Mouse (Mus musculus) frontal cortex, postnatal 10 days (tissue): ENCODE measurements around the gene Ctf1.

Source experiments
- DNase-seq, 2 experiments: peaks; one replicate each; pipeline ENCODE4 v3.0.0; 2022; ENCODE audit warnings: low spot score in 2 of 2, mixed read lengths in 1 of 2

Gene Ctf1

DNA sequence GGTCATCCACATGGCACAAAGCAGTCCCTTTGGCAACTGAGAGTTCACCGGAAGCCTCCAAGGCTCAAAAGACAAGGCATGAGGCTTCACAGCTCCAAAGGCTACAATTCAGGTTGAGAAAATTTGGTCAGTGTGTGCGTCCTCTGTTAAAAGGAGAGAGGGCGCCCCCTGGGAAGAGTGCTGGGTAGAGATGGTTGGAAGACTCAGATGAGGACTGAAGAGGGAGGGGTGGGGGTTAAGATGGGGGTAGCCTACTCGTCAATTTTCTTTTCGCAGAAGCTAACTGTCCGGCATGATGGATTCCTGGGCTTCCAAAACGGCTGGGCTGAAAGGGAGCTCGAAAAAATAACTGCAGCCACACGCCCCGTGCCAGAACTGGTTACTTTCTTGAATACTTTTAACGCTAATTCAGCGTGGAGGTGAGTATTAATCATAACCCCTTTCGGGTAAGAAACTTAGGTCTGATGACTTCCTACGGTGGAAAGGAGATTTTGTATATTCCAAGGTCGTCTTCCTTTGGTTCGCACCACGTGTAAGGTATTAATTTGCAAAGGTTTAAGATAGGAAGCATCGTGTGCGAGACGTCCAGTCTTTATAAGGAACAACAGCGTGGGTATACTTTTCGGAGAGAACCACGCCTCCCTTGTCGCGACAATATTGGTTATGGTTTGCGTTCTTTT is 32.0 kb downstream of the Ctf1 start, which contains the start of gene Fbxl19:
Gene Fbxl19 (plus strand): TSS at position 178 of the 680 bp plus-strand sequence.
- DNase-seq, result peak in 1 of 2 experiments; percentile 74

DNA sequence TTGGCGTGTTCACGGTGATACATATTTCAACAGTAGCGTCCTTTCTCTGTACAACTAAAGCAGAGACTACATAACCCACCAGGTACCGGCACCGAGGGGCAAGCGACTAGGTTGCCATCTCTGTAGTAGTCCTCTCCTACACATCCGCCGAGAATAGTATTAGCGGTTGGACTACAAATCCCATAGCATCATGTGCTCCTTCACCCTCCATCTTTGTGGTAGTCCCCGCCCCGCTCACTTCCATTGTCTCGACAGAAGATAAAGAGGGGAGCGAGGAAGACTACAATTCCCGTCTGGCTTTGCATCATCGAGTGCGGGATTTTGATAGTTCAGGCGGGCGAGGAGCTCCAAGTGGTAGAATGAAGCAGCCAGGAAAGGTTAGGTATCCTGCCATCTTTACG is 32.7 kb downstream of the Ctf1 start:
- peak; percentile 92 to 95 for DNase-seq

DNA sequence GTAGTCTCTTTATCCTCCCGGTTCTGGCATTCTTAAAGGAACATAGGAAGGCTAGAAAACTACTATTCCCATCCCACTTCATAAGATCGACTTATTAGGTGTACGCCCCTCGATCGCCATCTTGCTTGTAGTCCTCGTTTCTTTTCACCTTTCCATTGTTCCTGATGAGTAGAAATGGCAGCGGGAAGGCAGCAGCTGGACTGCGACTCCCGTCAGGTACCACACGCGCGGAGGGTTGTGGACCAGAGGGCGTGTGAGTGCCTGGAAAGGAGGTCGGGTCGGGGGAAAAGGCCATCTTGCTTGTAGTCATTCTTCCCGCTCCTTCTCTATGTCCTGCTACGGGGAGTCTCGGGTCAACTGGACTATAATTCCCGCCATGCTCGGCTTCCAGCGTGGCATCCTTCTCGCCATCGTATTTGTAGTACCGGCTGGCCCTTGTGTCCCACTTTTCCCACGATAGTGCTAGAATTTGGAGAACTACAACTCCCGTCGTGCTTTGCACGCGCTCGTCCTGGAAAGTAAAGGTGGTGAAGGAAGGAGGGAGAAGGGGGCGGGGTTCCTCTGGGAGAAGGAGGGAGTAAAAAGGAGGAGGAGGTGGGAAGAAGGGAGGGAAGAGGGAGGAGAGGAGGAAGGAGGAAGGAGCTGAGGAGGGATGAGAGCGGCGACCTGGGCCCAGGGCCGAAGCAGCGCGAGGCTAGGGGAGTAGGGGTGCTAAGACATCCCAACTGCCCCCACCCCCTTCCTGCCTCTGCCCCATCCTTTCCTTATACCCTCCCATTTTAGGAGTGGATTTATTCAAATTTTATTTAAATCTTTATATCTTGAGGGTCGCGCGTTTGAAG is 33.3 kb downstream of the Ctf1 start:
- DNase-seq, result peak; percentile 96 to 98

DNA sequence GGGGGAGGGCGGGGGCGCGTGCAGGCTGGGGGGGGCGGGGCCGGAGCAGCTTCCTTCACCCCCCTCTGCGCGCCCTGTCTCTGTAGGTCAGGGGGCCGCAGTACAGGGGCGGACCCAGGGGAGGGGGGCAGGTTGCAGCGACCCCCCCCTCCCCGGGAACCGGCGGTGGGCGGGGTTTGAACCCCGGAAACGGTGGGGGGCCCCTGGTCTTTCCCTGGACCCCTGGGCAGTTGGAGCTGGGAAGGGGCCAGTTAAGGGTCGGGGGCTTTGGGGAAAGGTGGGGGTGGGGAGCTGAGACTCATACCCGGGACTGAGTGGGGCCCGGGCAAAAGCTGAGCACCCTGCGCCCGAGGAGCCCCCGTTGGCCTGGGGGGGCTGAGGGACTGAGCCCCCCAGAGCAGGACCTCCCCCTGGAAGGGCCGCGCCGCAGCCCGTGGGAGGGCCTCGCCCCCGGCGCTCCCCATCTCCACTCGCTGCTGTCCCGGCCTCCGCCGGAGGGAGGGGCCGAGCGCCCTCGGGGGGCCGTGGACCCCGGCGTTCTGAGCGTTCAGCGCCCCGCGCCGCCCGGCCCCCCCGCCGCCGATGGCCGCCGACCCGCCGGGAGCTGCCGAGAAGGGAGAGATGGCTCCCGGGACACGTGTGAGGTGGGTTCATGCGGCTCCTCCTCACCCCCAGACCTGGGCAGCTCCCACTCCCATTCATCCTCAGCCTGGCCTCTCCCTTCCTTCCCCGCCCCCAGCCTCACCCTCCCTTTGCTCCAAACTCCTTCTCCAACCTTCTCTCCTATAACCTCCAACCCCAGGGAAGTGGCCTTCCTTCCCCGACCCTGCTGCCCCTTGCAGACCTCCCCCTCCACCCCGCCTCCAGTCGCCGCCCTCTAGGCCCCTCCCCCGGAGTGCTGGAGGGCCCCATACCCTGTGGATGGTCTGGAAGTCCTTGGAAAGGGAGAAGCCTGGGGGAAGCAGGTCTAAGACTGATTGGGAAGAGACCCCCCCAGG is 34.3 kb downstream of the Ctf1 start:
- peak in 1 of 2 experiments; percentile 50 for DNase-seq

DNA sequence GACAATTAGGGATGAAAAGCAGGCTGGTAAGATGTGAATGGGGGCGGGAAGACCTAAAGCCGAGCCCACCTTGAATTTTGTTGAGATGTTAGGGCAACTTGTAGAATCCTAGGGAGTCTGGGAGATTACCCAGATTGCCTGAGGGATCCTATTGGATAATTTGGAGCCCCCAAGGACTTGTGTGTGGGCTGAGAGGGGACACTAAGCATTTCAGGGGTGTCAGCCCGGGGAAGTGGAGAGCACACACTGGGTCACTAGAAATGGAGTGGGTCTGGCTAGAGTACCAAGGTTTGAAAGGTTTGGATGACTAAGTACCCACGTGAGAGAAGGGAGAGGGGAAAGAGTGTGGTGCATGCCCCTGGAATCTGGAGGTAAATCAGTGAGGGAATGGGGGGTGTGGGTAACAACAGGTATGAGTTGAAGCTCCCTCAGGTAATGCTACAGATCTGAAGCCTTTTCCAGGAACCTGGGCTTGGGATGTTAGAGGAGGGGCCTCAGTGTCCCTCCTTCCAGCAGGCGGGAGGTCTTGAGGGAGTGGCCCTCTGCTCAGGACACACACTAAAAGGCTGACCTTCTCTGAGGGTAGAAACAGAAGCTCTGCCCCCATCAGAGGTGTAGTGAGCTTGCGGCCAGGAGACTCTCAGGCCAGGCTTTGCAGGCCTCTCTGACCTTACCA is 35.2 kb downstream of the Ctf1 start:
- no peak for DNase-seq

DNA sequence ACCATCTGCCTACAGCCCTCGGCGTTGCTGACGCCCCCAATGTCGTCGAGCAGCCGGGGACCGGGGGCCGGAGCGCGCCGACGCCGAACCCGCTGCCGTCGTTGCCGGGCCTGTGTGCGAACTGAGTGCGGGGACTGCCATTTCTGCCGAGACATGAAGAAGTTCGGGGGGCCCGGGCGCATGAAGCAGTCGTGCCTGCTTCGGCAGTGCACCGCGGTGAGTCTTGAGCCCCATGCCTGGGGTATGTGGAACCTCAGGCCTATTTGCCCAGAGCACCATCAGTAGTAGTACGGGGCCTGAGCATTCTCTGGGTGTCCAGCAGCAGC is 35.7 kb downstream of the Ctf1 start:
- DNase-seq, result no peak

DNA sequence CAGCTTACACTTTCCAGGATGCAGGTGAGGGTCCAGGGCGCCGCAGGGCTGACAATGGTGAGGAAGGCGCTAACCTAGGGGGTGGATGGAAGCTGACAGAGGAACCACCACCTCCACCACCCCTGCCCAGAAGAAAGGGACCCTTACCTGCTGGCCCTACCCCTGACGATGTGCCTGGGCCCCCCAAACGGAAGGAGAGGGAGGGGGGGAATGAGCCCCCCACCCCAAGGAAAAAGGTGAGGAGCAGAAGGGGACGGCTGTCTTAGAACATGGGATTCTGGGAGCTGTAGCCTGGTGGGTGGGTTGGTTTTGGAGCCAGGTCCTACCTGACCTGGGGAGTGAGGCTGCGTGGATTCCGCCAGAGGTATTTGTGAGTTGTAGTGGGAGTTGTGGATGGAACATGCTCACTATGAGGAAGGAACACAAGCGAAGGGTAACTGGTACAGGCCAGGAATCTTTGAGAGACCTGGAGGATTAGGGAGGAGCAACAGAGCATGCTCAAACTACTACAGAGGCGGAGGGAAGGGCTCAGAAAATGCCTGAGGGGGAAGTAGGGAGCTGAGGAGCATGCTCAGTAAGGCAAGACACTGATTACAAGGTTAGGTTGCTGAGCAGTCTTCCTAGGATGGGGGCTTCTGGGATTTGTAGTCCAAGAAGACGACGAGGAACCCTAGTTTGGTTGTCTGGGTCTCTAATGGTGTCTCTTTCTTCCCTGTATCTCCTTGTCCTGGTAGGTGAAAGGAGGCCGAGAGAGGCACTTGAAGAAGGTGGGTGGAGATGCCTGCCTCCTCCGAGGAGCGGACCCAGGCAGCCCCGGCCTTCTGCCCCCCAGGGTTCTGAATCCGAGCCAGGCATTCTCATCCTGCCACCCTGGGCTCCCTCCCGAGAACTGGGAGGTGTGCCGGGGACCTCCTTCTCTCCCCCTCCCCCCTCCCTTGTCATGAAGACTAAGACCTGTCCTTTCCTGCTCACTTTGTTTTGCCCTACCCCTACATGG is 37.9 kb downstream of the Ctf1 start:
- DNase-seq, result peak in 1 of 2 experiments; percentile 32

DNA sequence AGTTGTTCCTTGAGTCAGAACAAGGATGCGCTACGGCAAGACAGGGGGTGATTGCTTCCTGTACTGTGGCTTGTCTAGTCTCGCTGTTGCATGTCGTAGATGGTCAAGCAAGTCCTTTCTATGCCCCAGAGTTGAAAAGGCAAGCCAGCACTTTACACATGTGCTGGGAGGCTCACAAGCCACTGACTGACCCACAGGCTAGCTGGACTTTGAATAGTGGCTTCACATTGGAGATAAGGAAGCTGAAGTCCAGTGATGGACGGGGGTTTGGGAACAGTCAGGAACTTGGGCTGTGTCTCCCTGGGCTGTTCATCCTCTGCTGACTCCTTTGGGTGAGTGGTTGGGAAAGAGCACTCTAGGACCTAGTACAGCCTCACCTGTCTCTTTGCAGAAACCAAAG is 39.1 kb downstream of the Ctf1 start:
- DNase-seq, result no peak

DNA sequence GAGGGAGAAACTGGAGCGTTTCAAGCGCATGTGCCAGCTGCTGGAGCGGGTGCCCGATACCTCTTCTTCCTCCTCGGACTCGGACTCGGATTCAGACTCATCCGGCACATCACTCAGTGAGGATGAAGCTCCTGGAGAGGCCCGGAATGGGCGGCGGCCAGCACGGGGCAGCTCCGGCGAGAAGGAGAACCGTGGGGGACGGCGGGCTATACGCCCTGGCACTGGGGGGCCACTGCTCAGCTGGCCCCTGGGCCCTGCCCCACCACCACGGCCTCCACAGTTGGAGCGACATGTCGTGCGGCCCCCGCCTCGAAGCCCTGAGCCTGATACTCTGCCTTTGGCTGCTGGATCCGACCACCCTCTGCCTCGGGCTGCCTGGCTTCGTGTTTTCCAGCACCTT is 39.5 kb downstream of the Ctf1 start:
- no peak for DNase-seq

DNA sequence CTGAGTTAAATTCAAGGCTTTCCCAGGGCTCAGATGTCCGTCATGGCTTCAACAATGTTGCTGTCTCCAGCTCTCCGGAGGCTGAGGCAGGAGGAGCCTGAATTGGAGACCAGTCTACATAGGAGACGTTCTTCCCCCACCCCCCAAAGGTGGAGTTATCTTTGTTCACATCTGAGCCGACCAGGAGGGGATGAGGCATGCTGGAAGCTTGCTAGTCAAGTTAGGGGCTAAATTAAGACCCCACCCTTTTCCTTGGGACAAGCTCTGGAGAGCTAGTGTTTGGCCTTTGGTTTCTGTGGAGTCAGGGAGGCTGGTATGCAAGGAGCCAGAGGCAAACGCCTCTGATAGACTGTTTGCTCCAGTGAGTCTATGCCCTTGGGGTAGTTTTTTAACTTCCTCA is 40.6 kb downstream of the Ctf1 start:
- no peak for DNase-seq

DNA sequence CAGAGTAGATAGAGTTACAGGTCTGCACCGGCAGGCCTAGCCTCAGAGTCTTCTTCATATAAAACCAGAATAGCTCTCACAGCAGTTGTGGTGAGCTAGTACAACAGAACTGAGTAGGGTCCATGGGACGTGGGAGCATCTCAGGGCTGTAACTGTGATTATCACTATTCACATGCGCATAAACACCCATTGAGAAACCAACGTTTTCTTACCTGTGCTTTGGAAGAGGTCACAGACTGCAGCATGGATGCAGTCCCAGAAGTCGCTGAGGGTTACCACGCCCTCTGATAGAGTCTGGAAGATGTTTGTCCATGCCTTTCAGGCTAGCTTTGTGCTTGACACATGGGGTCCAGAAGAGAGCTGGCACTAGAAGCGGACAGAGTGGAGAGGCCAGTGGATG is 41.2 kb downstream of the Ctf1 start:
- DNase-seq, result no peak

DNA sequence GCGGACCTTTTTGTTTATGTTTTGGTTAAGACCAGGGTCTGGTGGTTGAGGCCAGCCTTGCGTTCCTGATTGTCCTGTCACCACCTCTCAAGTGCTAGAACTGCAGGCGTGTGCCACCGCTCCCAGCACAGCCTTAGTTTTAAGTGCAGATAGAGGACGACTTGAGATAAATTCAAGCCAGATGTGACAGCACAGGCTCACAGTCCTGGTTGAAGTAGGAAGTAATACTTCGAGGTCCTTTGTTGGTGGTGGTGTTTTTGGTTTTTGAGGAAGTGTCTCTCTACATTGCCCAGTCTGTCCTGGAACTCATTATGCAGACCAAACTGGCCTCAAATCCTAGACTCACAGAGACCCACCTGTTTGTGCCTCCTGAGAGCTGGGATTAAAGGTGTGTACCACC is 47.2 kb downstream of the Ctf1 start:
- no peak for DNase-seq

DNA sequence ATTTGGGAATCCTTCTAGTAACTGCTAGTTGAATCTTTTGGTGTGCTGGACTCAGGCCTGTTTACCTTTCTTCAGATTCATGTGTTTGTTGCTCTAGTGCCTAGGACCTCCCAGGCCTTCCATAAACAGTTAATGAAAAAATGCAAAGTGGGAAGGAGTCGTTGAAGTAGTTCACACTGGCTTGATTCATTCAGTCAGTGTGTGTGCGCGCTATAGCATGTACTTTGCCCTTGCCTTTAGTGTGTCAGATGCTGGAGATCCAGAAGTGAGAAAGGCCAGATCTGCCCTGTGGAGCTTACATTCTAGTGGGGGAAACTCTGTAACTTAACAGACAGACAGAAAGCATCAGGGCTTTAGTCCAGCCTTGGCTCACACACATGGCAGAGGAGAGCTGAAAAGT is 47.9 kb downstream of the Ctf1 start:
- DNase-seq, result no peak

DNA sequence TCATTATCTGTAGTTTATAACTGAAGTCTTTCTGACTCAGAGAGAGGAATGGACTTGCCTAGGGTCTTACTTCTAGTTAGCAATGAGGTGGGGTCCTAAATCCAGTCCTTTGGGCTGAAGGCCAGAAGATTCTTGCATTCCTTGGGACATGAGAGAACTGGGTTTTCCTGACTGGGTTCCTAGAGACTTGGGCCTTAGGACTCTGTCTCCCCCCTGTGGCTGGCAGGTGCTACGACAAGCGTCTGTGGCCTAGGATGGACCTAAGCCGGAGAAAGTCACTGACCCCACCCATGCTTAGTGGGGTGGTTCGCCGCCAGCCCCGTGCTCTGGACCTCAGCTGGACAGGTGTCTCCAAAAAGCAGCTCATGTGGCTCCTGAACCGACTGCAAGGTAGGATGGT is 48.5 kb downstream of the Ctf1 start:
- DNase-seq, result peak in 1 of 2 experiments; percentile 57

DNA sequence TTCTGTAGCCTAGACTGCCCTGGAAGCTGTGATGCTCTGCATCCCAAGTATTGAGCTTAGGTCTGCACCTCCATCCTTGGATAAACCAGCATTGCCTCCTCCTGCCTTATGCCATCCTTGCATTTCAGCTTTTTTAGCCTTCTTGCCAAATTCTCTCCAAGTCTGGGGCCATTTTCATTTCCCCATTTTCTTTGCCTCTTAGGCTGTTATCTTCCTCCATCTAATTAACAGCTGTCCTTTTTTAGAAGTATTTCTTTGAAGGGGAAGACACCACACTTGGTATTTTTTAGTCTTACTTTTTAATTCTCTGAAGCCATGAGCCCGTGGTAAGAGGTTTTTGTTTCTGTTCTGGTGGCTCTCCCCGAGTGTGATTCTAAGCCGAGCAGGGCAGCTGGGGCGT is 51.1 kb downstream of the Ctf1 start:
- no peak for DNase-seq

DNA sequence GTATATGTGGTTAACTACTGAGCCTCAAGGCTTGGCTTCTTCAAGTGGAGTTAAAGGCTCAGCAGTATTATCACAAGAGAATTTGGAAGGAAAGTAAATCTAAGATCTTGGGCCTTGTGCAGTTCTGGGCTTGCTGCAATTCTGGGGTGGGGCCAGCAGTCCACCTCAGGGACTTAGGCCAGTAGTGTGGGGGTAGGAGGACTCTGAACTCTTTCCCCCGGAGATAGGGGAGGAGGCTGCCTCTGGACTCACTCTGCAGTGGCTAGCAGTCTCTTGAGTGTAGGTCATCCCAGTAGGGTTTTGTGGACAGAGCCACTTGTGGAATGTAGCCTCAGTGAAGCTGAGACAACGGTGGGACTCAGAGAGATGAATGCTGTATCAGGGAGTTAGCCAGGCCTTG is 53.2 kb downstream of the Ctf1 start:
- DNase-seq, result no peak

DNA sequence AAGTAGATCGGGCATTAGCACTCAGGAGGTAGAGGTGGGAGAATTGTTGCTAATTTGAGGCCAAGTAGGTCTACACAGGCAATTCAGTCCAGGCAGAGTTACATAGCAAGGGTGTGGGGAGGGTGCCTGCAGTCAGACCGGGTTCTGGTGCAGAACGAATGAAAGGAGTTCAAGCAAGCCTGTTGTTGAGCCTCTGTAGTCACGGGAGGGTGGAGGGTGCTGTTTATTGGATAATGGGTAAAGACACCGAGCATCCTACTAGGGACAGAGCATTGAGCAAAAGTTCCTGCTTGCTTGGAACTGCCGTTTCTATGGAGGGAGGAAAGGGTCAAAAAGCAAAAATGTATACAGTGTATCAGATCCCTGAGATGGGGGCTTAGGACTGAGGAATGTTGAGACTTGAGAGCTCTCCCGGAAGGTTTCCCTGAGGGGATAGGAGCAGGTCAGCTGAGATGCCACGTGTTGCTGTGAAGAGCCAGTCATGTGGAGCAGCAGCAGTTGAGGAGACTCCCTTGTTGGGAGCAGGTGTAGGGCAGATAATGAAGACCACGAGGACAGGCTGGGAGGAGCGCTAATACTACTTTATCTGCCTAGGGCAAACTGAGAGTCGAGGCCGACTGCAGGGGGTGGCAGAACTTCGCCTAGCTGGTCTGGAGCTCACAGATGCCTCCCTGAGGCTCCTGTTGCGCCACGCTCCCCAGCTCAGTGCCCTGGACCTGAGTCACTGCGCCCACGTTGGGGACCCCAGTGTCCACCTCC is 54.5 kb downstream of the Ctf1 start:
- no peak for DNase-seq
